Mouse (Mus musculus) limb, embryonic 14.5 days (tissue): ENCODE data around the gene Agpat2. TPM values are rescaled to one million over a fixed set of nuclear protein-coding genes. Genes with fewer than 3 reads are reported as not detected.

Experiments
- ATAC-seq: fragments of 200-750 bp; cut with Nextera tagmentation; 2 replicates; pipeline ENCODE4 v1.8.0; 2017; ENCODE audit warnings: low read depth, moderate number of reproducible peaks, moderate TSS enrichment; ENCODE audit not compliant: low FRiP score
- DNase-seq: peaks from one replicate; pipeline ENCODE4 v3.0.0-alpha.2; 2015; ENCODE audit warnings: low spot score
- H3K27ac ChIP-seq: fragments of 300-500 bp; sonication (generic); replicated peaks from 2 replicates; pipeline ENCODE4 v1.5.1; 2014; ENCODE audit warnings: low read depth, mild to moderate bottlenecking, low read length, moderate library complexity, mixed read lengths
- H3K27me3 ChIP-seq: fragments of 300-500 bp; sonication (generic); 2 replicates; pipeline ENCODE4 v1.6.1; 2014; ENCODE audit warnings: low read length, mixed read lengths; ENCODE audit not compliant: control insufficient read depth, insufficient read depth
- H3K36me3 ChIP-seq: fragments of 300-500 bp; sonication (generic); 2 replicates; pipeline ENCODE4 v1.6.1; 2014; ENCODE audit warnings: mild to moderate bottlenecking, low read length, moderate library complexity, mixed read lengths; ENCODE audit not compliant: control insufficient read depth, insufficient read depth
- H3K4me1 ChIP-seq: fragments of 300-500 bp; sonication (generic); 2 replicates; pipeline ENCODE4 v1.6.1; 2014; ENCODE audit warnings: antibody characterized with exemption, low read length, mixed read lengths; ENCODE audit not compliant: control insufficient read depth, insufficient read depth
- H3K4me2 ChIP-seq: fragments of 300-500 bp; sonication (generic); replicated peaks from 2 replicates; pipeline ENCODE4 v1.6.1; 2014; ENCODE audit warnings: low read depth, mild to moderate bottlenecking, low read length, moderate library complexity; ENCODE audit not compliant: severe bottlenecking
- H3K4me3 ChIP-seq: fragments of 300-500 bp; sonication (generic); replicated peaks from 2 replicates; pipeline ENCODE4 v1.5.1; 2014; ENCODE audit warnings: low read length
- H3K9ac ChIP-seq: fragments of 300-500 bp; sonication (generic); 2 replicates; pipeline ENCODE4 v1.6.1; 2014; ENCODE audit warnings: mild to moderate bottlenecking, low read depth, low read length, moderate library complexity; ENCODE audit not compliant: severe bottlenecking
- H3K9me3 ChIP-seq: fragments of 300-500 bp; sonication (generic); 2 replicates; pipeline ENCODE4 v1.6.1; 2016; ENCODE audit warnings: low read length; ENCODE audit not compliant: control insufficient read depth
- POLR2A ChIP-seq: fragments of 200-500 bp; IDR thresholded peaks from 2 replicates; pipeline ENCODE4 v1.8.0; 2012; ENCODE audit warnings: inconsistent platforms, mild to moderate bottlenecking, moderate library complexity, borderline replicate concordance; ENCODE audit not compliant: insufficient read depth, insufficient read length; ENCODE audit errors: extremely low read depth
- WGBS: fragments of 180-500 bp; shearing (Covaris S2); extraction: QIAGEN DNeasy Blood & Tissue Kit; methylation state at CpG from one replicate; pipeline ENCODE4 v1.1.7; 2014; 5-methylcytosine and 5-hydroxymethylcytosine counted together
- polyA plus RNA-seq, 2 experiments: library from polyadenylated mRNA; depleted of rRNA in 1 of 2; stranded (reverse) in 1 of 2; unstranded in 1 of 2; fragments of >200 nt; fragmentation: Nextera tagmentation in 1 of 2; extraction: Ambion mirVana in 1 of 2; gene quantifications; 2 replicates each; pipeline versions ENCODE4 v1.2.1 to v1.2.3; 2012 to 2014

Agpat2 gene
- polyA plus RNA-seq, 2 experiments, result 24.1 to 27.8 TPM

GRCm38 (mm10) chr2:26625419-26625818, 21.2 kb upstream of the Agpat2 start:
- ATAC-seq (no peak), DNase-seq (no peak)
- Histone ChIP-seq H3K4me3 (no peak overlapping the region), H3K9me3 (no peaks in the 10 kb centered on the region), H3K27me3 (no peaks in the 10 kb centered on the region), H3K4me2 (no peak overlapping the region), H3K27ac (no peak overlapping the region), H3K4me1 (peaks cover 10% of the 10 kb centered on the region), H3K36me3 (no peaks in the 10 kb centered on the region), H3K9ac (no peak overlapping the region)
- 79% methylated on average over 3 of the region's 3 CpGs for WGBS
- no peak for TF ChIP-seq POLR2A

- Histone ChIP-seq H3K36me3 (no peaks in the 10 kb centered on the region), H3K9ac (no peak overlapping the region), H3K4me1 (no peaks in the 10 kb centered on the region), H3K27me3 (no peaks in the 10 kb centered on the region), H3K27ac (no peak overlapping the region), H3K4me2 (no peak overlapping the region), H3K4me3 (no peak overlapping the region), H3K9me3 (no peaks in the 10 kb centered on the region)
- no peak for ATAC-seq
- no peak for DNase-seq
- WGBS, result 43% methylated on average over 5 of the region's 5 CpGs
- TF ChIP-seq POLR2A, result no peak
These were observed 18.8 kb upstream of the Agpat2 start for GRCm38 (mm10) chr2:26622984-26623383.

- Histone ChIP-seq H3K4me1 (no peaks in the 10 kb centered on the region), H3K9ac (no peak overlapping the region), H3K9me3 (no peaks in the 10 kb centered on the region), H3K4me2 (no peak overlapping the region), H3K4me3 (no peak overlapping the region), H3K27ac (no peak overlapping the region), H3K36me3 (no peaks in the 10 kb centered on the region), H3K27me3 (no peaks in the 10 kb centered on the region)
- DNase-seq (no peak), ATAC-seq (no peak)
- no peak for TF ChIP-seq POLR2A
- 51% methylated on average over 2 of the region's 2 CpGs for WGBS
These were observed 17.0 kb upstream of the Agpat2 start for GRCm38 (mm10) chr2:26621246-26621645.

- Histone ChIP-seq H3K4me3 (no peak overlapping the region), H3K4me1 (no peaks in the 10 kb centered on the region), H3K27ac (no peak overlapping the region), H3K36me3 (no peaks in the 10 kb centered on the region), H3K9ac (no peak overlapping the region; the same call in 1 of the 2 replicates), H3K27me3 (no peaks in the 10 kb centered on the region), H3K4me2 (no peak overlapping the region), H3K9me3 (no peaks in the 10 kb centered on the region)
- no peak for DNase-seq
- WGBS, result 64% methylated on average over 7 of the region's 7 CpGs
- ATAC-seq, result no peak
- no peak for TF ChIP-seq POLR2A
These were observed 13.7 kb upstream of the Agpat2 start for GRCm38 (mm10) chr2:26617928-26618327.

- H3K9ac ChIP-seq, result no peak overlapping the region
- H3K27ac ChIP-seq, result no peak overlapping the region
- H3K27me3 ChIP-seq, result no peaks in the 10 kb centered on the region
- TF ChIP-seq POLR2A, result no peak
- no peak overlapping the region for H3K4me3 ChIP-seq
- DNase-seq (no peak), ATAC-seq (no peak)
- H3K4me2 ChIP-seq, result no peak overlapping the region
- no peaks in the 10 kb centered on the region for H3K4me1 ChIP-seq
- WGBS, result 79% methylated on average over 6 of the region's 6 CpGs
- no peaks in the 10 kb centered on the region for H3K36me3 ChIP-seq
- no peaks in the 10 kb centered on the region for H3K9me3 ChIP-seq
These were observed 13.1 kb upstream of the Agpat2 start for GRCm38 (mm10) chr2:26617331-26617730.

- H3K4me2 ChIP-seq, result no peak overlapping the region
- no peak for DNase-seq
- no peak for TF ChIP-seq POLR2A
- H3K27me3 ChIP-seq, result no peaks in the 10 kb centered on the region
- no peak for ATAC-seq
- H3K36me3 ChIP-seq, result no peaks in the 10 kb centered on the region
- H3K27ac ChIP-seq, result no peak overlapping the region
- H3K4me3 ChIP-seq, result no peak overlapping the region
- no peaks in the 10 kb centered on the region for H3K4me1 ChIP-seq
- no peak overlapping the region for H3K9ac ChIP-seq
- no peaks in the 10 kb centered on the region for H3K9me3 ChIP-seq
- WGBS, result 79% methylated on average over 4 of the region's 4 CpGs
These were observed 11.4 kb upstream of the Agpat2 start for GRCm38 (mm10) chr2:26615459-26616124.
